Mouse (Mus musculus) thymus, postnatal 14 days (tissue): ENCODE results near the gene Gm20458.

Experiments
- DNase-seq: peaks from one replicate; pipeline ENCODE4 v3.0.0; 2021

The Gm20458 gene

DNA sequence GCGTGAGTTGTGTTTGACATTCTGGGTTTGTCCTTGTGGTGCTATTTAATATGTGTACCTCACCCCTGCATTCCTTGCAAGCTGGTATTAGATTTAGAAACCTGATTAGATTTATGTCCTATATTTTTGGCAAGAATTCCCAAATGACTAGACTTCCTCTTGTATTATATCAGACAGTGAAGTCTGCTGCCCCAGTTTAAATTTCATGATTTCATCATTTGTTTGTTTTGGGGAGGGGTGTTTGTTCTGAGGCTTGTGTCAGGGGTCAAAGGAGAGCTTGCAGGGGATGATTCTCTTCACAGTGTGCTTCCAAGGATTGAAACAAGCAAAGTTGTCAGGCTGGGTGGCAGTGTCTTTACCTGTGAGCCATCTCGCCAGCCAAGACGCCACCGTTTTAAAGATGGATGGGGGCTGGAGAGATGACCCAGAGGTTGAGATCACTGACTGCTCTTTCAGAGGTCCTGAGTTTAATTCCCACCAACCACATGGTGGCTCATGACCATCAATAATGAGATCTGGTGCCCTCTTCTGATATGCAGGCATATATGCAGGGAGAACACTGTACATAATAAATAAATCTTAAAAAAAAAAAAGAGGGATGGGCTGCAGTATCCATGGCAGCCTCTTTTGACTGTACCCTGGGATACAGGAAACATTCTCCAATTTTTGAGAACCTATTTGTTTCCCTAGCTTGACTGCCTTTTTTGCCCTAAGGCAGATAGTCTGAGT, 45.0 kb downstream of the Gm20458 start:
- DNase-seq, result no peak

DNA sequence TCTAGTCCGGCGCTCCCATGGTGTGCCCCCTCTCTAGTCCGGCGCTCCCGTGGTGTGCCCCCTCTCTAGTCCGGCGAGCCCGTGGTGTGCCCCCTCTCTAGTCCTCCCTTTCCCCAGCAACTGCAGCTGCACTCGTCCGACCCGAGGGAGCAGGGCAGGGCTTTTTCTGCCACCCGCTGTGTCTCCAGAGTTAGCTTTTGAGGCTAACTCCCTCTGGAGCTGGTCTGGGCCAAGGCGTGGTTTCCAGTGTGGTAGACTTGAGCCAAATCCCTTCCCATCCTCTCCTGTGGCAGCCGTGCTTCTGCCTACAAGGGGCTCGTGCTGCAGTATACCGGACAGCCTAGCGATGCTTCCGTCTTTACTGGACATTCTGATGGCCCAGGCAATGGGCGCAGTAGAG, 47.0 kb downstream of the Gm20458 start:
- no peak for DNase-seq

DNA sequence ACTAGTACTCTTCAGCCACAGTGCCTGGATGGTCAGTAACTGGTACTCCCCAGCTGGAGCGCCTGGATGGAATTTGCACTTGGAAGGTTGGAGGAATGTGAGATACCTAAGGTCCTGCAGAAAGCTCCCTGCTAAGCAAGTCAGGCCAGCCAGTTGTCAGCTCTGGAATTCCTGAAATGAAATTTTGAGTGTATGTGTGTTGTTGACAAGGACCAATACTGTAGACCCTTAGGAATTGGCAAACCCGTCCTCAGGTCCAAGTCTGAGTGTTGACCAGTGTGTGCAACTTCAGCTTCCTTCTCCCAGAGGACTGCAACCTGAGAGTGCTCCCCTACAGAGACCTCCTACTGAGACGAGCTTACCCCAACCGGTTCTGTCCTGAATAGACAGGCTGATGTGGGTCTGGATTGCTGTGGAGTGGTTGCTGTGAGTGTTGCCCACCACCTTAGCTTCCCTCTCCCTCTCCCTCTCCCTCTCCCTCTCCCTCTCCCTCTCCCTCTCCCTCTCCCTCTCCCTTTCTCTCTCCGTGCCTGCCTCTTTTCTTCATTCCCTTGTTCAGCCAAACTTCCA, 49.9 kb downstream of the Gm20458 start:
- no peak for DNase-seq

DNA sequence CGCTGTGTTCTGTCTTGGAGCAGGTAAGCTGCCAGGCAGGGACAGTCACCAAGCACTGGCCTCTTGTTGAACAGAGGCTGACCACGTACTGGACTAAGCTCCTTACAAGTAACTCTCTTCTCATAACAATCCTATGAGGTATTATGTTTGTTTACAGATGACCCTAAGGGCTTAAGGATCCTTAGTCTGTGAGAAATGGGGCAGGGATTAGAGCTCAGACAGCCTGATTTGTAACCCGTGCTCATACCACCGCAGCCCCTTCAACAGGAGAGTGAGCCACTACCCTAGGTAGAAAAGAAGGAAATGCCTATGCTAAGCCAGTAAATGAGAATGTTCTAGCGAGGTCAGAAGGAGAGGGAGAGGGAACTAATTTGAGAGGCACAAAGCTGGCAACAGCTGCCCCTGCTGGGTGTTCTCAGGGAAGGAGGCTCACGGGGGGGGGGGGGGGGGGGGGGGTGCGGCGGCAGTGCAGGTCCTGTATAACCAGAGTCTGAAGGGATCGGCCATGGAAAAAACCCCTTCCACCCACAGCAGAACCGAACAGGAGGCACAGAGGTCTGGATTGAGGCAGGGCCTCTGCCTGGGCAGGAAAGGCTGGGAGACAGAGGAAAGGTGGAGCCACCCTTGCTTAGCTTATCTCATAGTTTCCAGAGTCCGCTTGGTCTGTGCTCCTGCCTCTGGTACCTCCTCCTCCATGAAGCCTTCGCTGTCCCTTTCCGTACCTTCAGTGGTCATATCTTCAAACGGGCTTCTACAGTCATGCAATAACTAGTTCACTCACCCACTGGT, 51.5 kb downstream of the Gm20458 start:
- DNase-seq, result no peak

GRCm38 (mm10) chr2:164513389-164513788, 52.6 kb downstream of the Gm20458 start:
- no peak for DNase-seq

DNA sequence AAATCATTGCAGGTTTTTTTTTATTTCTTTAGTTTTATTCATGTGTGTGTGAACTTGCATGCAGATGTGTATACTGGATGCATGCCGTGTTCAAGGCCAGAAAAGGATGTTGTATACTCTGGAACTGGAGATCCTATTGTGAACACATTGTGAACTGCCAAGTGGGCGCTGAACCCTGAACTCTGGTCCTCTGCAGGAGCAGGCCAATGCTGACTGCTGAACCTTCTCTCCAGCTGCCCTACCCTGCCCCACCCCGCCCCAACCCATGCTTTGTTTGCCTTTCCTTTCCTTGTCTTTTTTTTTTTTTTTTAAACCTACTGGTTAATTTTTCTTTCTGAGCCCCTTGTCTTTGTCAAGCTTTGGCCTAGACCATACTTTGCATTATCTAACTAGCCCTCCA, 54.1 kb downstream of the Gm20458 start:
- no peak for DNase-seq

DNA sequence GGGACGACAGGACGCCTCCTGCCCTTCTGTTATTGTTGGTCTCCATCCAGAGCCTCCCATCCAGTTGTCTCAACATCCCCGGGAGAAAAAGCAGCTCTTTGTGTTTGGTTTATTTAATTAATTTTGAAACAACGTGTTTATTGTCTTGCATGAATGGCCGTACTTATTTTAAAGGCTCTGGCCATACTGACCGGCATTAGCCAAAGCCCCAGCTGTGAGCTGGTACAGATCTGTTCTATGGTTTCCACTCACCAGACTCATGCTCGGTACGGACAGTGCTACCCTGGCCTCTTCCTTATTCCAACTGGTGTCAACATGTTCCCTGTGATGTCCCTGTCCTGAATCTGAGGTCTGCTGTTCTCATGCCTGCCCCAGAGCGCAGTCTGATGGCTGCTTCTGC, 55.1 kb downstream of the Gm20458 start:
- no peak for DNase-seq

GRCm38 (mm10) chr2:164516592-164516991, 55.8 kb downstream of the Gm20458 start:
- no peak for DNase-seq

GRCm38 (mm10) chr2:164517485-164518221, 56.9 kb downstream of the Gm20458 start:
- peak; percentile 76 for DNase-seq

GRCm38 (mm10) chr2:164518266-164519170, 57.8 kb downstream of the Gm20458 start:
- no peak for DNase-seq

GRCm38 (mm10) chr2:164519171-164519526, 58.4 kb downstream of the Gm20458 start:
- no peak for DNase-seq

DNA sequence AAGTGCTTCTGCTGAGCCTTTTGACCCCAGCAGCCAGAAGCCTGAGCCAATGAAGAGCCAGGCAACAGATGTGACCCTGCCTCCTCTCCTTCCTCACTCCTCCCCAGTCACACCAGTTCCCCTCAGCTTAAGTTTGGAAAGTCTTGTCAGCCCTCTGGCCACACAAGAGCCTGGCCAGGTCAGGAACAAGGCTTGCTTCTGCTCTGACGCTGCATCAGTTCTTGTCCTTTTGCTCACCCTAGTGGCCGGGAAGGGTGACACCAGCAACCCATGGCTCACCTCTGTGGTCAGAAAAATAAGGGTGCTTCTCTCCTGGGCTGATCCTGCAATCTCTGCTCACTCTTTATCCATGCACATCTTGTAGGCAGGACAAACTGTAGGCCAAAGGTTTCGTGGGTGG, 60.0 kb downstream of the Gm20458 start:
- peak; percentile 51 for DNase-seq

- DNase-seq, result peak; percentile 60
Measured at GRCm38 (mm10) chr2:164521841-164522240, 61.1 kb downstream of the Gm20458 start.

DNA sequence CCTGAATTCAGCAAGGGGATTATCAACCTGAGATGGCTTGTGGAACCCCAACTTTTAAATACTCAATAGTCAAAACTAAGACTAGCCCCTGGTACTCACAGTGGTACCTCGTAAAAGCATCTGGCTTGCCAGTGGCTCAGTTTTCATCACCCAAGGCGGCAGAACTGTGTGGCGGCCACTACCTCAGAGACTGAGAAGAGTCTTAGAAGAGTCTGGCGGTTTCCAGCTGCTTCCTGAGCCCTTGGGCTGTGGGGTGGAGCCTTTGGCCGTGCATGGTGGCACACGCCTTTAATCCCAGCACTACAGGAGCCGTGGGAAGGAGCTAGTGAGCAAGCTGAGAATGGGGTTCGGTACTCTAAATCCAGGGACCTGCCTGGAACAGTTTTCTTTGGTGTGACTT, 61.5 kb downstream of the Gm20458 start:
- DNase-seq, result peak; percentile 18

- DNase-seq, result no peak
Measured at GRCm38 (mm10) chr2:164523301-164523773, 62.6 kb downstream of the Gm20458 start.

- DNase-seq, result no peak
Measured at GRCm38 (mm10) chr2:164528557-164528956, 67.8 kb downstream of the Gm20458 start.

GRCm38 (mm10) chr2:164531169-164531568, 70.4 kb downstream of the Gm20458 start:
- DNase-seq, result peak; percentile 75

DNA sequence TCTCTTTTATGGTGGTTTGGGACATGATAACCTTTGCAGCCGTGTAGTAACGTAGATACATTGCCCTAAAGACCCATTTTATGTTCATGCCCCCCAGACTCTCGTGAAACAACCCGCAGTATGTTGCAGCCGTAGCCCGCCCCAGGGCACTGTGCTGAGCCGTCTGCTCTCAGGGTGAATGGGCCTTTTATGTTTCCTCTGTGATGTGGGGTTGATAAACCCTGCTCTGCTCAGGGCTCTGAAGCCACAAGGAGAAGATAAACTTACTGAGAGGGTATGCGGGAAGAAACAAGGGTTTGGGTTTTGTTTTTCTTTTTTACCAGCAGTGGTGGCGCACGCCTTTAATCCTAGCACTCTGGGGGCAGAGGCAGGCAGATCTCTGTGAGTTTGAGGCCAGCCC, 73.5 kb downstream of the Gm20458 start:
- DNase-seq, result peak; percentile 36

DNA sequence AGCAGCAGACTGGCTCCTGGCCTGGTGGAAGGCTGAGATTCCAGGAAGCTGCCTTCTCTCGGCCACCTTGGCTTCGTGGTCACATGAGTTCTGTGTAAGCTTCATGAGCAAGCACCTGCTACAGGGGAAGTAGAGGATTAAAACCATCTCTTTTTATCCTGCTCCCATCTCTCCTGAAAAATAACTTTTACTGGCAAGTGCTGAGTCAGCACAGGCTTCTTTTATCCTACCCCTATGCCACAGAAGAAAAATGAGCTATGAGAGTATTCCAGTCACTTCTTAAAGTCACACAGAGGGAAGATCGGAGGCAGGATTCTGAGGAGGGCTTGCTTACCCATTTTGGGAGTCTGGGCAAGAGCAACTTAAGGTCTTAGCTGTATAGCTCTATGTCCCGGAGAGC, 76.2 kb downstream of the Gm20458 start:
- DNase-seq, result no peak
